Mouse (Mus musculus) intestine, postnatal 0 days (tissue): ENCODE data around the gene Rrm1. TPM values are rescaled to one million over a fixed set of nuclear protein-coding genes. Genes with fewer than 3 reads are reported as not detected.

Experiments used
- ATAC-seq: fragments of 200-750 bp; cut with Nextera tagmentation; 2 replicates; pipeline ENCODE4 v1.8.0; 2017; ENCODE audit warnings: mild to moderate bottlenecking, moderate TSS enrichment, moderate library complexity
- H3K27ac ChIP-seq: fragments of 300-500 bp; sonication (generic); 2 replicates; pipeline ENCODE4 v1.5.1; 2014; ENCODE audit warnings: mild to moderate bottlenecking, low read depth, low read length, moderate library complexity
- H3K27me3 ChIP-seq: fragments of 300-500 bp; sonication (generic); replicated peaks from 2 replicates; pipeline ENCODE4 v1.6.1; 2014; ENCODE audit warnings: low read length, mixed read lengths; ENCODE audit not compliant: control insufficient read depth, insufficient read depth
- H3K36me3 ChIP-seq: fragments of 300-500 bp; sonication (generic); 2 replicates; pipeline ENCODE4 v1.6.1; 2014; ENCODE audit warnings: mild to moderate bottlenecking, moderate library complexity; ENCODE audit not compliant: control insufficient read depth, insufficient read depth
- H3K4me1 ChIP-seq: fragments of 300-500 bp; sonication (generic); replicated peaks from 2 replicates; pipeline ENCODE4 v1.6.1; 2014; ENCODE audit warnings: antibody characterized with exemption, low read length, mixed read lengths; ENCODE audit not compliant: control insufficient read depth, insufficient read depth
- H3K4me2 ChIP-seq: fragments of 300-500 bp; sonication (generic); replicated peaks from 2 replicates; pipeline ENCODE4 v1.6.1; 2014; ENCODE audit warnings: low read depth, mild to moderate bottlenecking, moderate library complexity
- H3K4me3 ChIP-seq: fragments of 300-500 bp; sonication (generic); 2 replicates; pipeline ENCODE4 v1.5.1; 2014; ENCODE audit warnings: low read depth, low read length
- H3K9ac ChIP-seq: fragments of 300-500 bp; sonication (generic); 2 replicates; pipeline ENCODE4 v1.6.1; 2014; ENCODE audit warnings: mild to moderate bottlenecking, low read depth, low read length
- H3K9me3 ChIP-seq: fragments of 300-500 bp; sonication (generic); 2 replicates; pipeline ENCODE4 v1.6.1; 2016; ENCODE audit warnings: mixed run types; ENCODE audit not compliant: control insufficient read depth
- CTCF ChIP-seq: sonication (generic); IDR thresholded peaks from 2 replicates; pipeline ENCODE4 v1.5.1; 2016; ENCODE audit warnings: low read depth, mild to moderate bottlenecking, control low read depth, antibody characterized with exemption, moderate library complexity
- WGBS: fragments of 180-500 bp; shearing (Covaris S2); extraction: QIAGEN DNeasy Blood & Tissue Kit; methylation state at CpG from one replicate; pipeline ENCODE4 v1.1.7; 2014; 5-methylcytosine and 5-hydroxymethylcytosine counted together
- polyA plus RNA-seq: library from polyadenylated mRNA; unstranded; fragments of >200 nt; fragmentation: Nextera tagmentation; extraction: Ambion mirVana; gene quantifications from 2 replicates; pipeline ENCODE4 v1.2.1, GENCODE M21; 2015

Rrm1 gene
- polyA plus RNA-seq, 1 experiment from 2014 or later, result 23.4 TPM

- 71% methylated on average over 2 of the region's 2 CpGs for WGBS
These were observed 7.2 kb upstream of the Rrm1 start for GRCm38 (mm10) chr7:102434344-102434743.

GRCm38 (mm10) chr7:102440822-102441656 is 456 bp upstream of the Rrm1 start:
- H3K4me1 ChIP-seq, result peaks cover 3% of the 10 kb centered on the region; the same call in 1 of the 2 replicates
- peak overlapping the region; percentile 79 for H3K4me3 ChIP-seq
- H3K9me3 ChIP-seq, result no peaks in the 10 kb centered on the region
- WGBS, result 52% methylated on average over 15 of the region's 15 CpGs
- TF ChIP-seq CTCF, result no peak
- H3K36me3 ChIP-seq, result peaks cover 3% of the 10 kb centered on the region; the same call in 1 of the 2 replicates
- H3K4me2 ChIP-seq, result peak overlapping the region; percentile 82
- no peak overlapping the region; the same call in 1 of the 2 replicates for H3K9ac ChIP-seq
- H3K27ac ChIP-seq, result no peak overlapping the region
- H3K27me3 ChIP-seq, result no peaks in the 10 kb centered on the region
- peak; percentile 2; the same call in 1 of the 2 replicates for ATAC-seq

More at GRCm38 (mm10) chr7:102434344-102434743, 7.2 kb upstream of the Rrm1 start:
- Histone ChIP-seq H3K9ac (no peak overlapping the region), H3K4me3 (no peak overlapping the region), H3K4me2 (no peak overlapping the region), H3K9me3 (no peaks in the 10 kb centered on the region), H3K27me3 (no peaks in the 10 kb centered on the region), H3K36me3 (peaks cover 15% of the 10 kb centered on the region), H3K27ac (no peak overlapping the region), H3K4me1 (no peaks in the 10 kb centered on the region)
- ATAC-seq, result no peak
- no peak for TF ChIP-seq CTCF

GRCm38 (mm10) chr7:102442432-102442831 is 937 bp downstream of the Rrm1 start:
- Histone ChIP-seq H3K27ac (no peak overlapping the region), H3K4me2 (peak overlapping the region; percentile 82), H3K4me1 (peaks cover 3% of the 10 kb centered on the region; the same call in 1 of the 2 replicates), H3K4me3 (peak overlapping the region; percentile 79), H3K9ac (peak overlapping the region; percentile 80), H3K27me3 (no peaks in the 10 kb centered on the region), H3K36me3 (0 out of 2 replicates have a peak, but pooled peaks cover 12% of the 10 kb centered on the region), H3K9me3 (no peaks in the 10 kb centered on the region)
- ATAC-seq, result no peak
- 0% methylated on average over 4 of the region's 4 CpGs for WGBS
- no peak for TF ChIP-seq CTCF

DNA sequence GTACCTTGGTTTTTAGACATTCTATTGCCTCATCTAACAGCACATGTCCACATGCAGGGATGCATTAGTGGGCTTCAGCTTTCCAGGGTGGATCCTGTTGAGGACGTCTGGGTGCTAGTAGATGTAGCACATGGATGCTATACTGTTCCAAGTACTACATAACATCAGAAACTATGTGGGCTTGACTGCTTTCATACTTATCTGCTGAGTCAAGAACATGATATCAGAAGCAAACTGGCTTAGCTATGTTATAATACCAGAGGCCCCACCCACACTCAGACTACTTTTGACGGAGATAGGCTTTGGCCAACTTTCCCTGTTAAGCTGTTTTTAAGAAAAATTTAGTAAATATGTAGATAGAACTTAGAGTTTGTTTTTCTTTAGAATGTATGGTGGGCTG is 2.8 kb downstream of the Rrm1 start:
- WGBS, result 51% methylated on average over 2 of the region's 2 CpGs
- Histone ChIP-seq H3K36me3 (peaks cover 20% of the 10 kb centered on the region), H3K9ac (no peak overlapping the region), H3K4me1 (peaks cover 3% of the 10 kb centered on the region; the same call in 1 of the 2 replicates), H3K9me3 (no peaks in the 10 kb centered on the region), H3K4me2 (no peak overlapping the region), H3K27ac (no peak overlapping the region), H3K27me3 (no peaks in the 10 kb centered on the region), H3K4me3 (no peak overlapping the region)
- no peak for TF ChIP-seq CTCF
- ATAC-seq, result no peak

- Histone ChIP-seq H3K27me3 (no peaks in the 10 kb centered on the region), H3K4me2 (no peak overlapping the region), H3K4me3 (no peak overlapping the region), H3K27ac (no peak overlapping the region), H3K9ac (no peak overlapping the region), H3K4me1 (peaks cover 3% of the 10 kb centered on the region; the same call in 1 of the 2 replicates), H3K36me3 (peaks cover 34% of the 10 kb centered on the region), H3K9me3 (no peaks in the 10 kb centered on the region)
- ATAC-seq, result no peak
- TF ChIP-seq CTCF, result no peak
- WGBS, result 89% methylated on average over 9 of the region's 9 CpGs
These were observed 4.9 kb downstream of the Rrm1 start for GRCm38 (mm10) chr7:102446438-102446837.

DNA sequence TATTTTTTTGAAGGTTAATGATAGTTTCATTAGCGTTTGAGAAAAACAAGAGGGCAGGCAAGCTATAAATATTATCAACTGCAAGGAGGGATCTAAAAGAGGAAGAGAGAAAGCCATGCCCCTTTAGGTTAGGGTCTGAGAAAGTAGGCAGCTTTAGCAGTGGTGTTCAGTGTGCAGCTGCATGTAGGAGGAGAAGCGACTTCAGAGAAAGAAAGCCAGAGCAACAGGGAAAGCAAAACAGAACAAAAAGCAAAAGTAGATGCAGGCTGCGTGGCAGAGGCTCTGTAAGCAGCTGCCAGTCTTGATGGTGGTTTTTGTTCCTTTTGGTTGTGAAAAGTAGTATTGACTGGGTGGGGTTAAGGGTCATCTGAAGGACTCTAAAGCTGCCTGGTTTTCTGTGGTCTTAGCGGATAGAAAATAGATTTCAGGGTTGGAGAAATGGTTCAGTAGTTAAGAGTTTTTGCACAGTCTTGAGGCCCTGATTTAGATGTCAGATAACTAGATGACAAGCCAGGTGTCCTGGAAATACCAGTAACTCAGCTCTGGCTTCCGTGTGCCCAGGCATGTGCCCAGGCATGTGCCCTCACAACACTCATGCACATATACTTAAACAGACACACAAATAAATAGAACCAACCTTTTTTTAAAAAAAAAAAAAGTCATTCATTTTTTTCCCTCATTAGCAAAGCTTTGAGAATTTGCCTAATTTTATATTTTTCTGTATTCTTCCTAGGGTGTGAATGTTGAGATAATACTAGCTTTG is 17.3 kb downstream of the Rrm1 start:
- H3K9ac ChIP-seq, result no peak overlapping the region
- no peak overlapping the region for H3K4me3 ChIP-seq
- no peaks in the 10 kb centered on the region for H3K9me3 ChIP-seq
- no peak for ATAC-seq
- TF ChIP-seq CTCF, result no peak
- 88% methylated on average over 5 of the region's 5 CpGs for WGBS
- no peak overlapping the region for H3K4me2 ChIP-seq
- no peak overlapping the region for H3K27ac ChIP-seq
- H3K4me1 ChIP-seq, result no peaks in the 10 kb centered on the region
- H3K27me3 ChIP-seq, result no peaks in the 10 kb centered on the region
- peaks cover 54% of the 10 kb centered on the region for H3K36me3 ChIP-seq
